Mouse (Mus musculus) liver, embryonic 16.5 days (tissue): ENCODE data around the gene Dennd6b. TPM values are rescaled to one million over a fixed set of nuclear protein-coding genes. Genes with fewer than 3 reads are reported as not detected.
A peak's percentile ranks its signal among the peaks of the same experiment; 100 is the strongest.

Experiments used
- ATAC-seq: fragments of 200-750 bp; cut with Nextera tagmentation; 2 replicates; pipeline ENCODE4 v1.8.0; 2017; ENCODE audit warnings: low read depth, mild to moderate bottlenecking, moderate number of reproducible peaks, moderate library complexity
- H3K27ac ChIP-seq: fragments of 300-500 bp; sonication (generic); 2 replicates; pipeline ENCODE4 v1.5.1; 2014; ENCODE audit warnings: mild to moderate bottlenecking, low read length
- H3K27me3 ChIP-seq: fragments of 300-500 bp; sonication (generic); 2 replicates; pipeline ENCODE4 v1.6.1; 2014; ENCODE audit warnings: low read depth, low read length, mixed read lengths; ENCODE audit not compliant: control insufficient read depth, insufficient read depth
- H3K36me3 ChIP-seq: fragments of 300-500 bp; sonication (generic); 2 replicates; pipeline ENCODE4 v1.6.1; 2014; ENCODE audit warnings: mild to moderate bottlenecking; ENCODE audit not compliant: control insufficient read depth, insufficient read depth
- H3K4me1 ChIP-seq: fragments of 300-500 bp; sonication (generic); 2 replicates; pipeline ENCODE4 v1.6.1; 2014; ENCODE audit warnings: low read depth, low read length, mixed read lengths; ENCODE audit not compliant: control insufficient read depth
- H3K4me2 ChIP-seq: fragments of 300-500 bp; sonication (generic); 2 replicates; pipeline ENCODE4 v1.6.1; 2014; ENCODE audit warnings: low read depth, low read length, mixed read lengths
- H3K4me3 ChIP-seq: fragments of 300-500 bp; sonication (generic); 2 replicates; pipeline ENCODE4 v1.5.1; 2014; ENCODE audit warnings: low read depth, mild to moderate bottlenecking, low read length
- H3K9ac ChIP-seq: fragments of 300-500 bp; sonication (generic); 2 replicates; pipeline ENCODE4 v1.6.1; 2014; ENCODE audit warnings: low read depth, low read length
- H3K9me3 ChIP-seq: fragments of 300-500 bp; sonication (generic); replicated peaks from 2 replicates; pipeline ENCODE4 v1.6.1; 2016; ENCODE audit warnings: low read length; ENCODE audit not compliant: control insufficient read depth
- WGBS: fragments of 180-500 bp; shearing (Covaris S2); extraction: QIAGEN DNeasy Blood & Tissue Kit; methylation state at CpG from one replicate; pipeline ENCODE4 v1.1.7; 2014; ENCODE audit not compliant: insufficient replicate concordance; 5-methylcytosine and 5-hydroxymethylcytosine counted together
- polyA plus RNA-seq: library from polyadenylated mRNA; unstranded; fragments of >200 nt; fragmentation: Nextera tagmentation; extraction: Ambion mirVana; gene quantifications from 2 replicates; pipeline ENCODE4 v1.2.1, GENCODE M21; 2015

Gene Dennd6b
- polyA plus RNA-seq, 1 experiment from 2014 or later = 3.8 TPM

GRCm38 (mm10) chr15:89171526-89172051, 24.7 kb downstream of the Dennd6b start:
- H3K27ac ChIP-seq = no peak overlapping the region
- no peaks in the 10 kb centered on the region for H3K9me3 ChIP-seq
- H3K27me3 ChIP-seq = peaks cover 31% of the 10 kb centered on the region
- no peak overlapping the region for H3K4me2 ChIP-seq
- ATAC-seq = no peak
- peaks cover 6% of the 10 kb centered on the region; the same call in 1 of the 2 replicates for H3K36me3 ChIP-seq
- H3K4me3 ChIP-seq = no peak overlapping the region
- no peak overlapping the region for H3K9ac ChIP-seq
- 65% methylated on average over 5 of the region's 5 CpGs for WGBS
- H3K4me1 ChIP-seq = peaks cover 41% of the 10 kb centered on the region

GRCm38 (mm10) chr15:89170102-89170501, 26.2 kb downstream of the Dennd6b start:
- Histone ChIP-seq H3K9me3 (no peaks in the 10 kb centered on the region), H3K27me3 (peaks cover 31% of the 10 kb centered on the region), H3K9ac (no peak overlapping the region), H3K4me3 (no peak overlapping the region), H3K4me2 (no peak overlapping the region), H3K4me1 (peaks cover 37% of the 10 kb centered on the region), H3K27ac (0 out of 2 replicates have a peak overlapping the region, but pooled peaks have one; percentile 1), H3K36me3 (peaks cover 8% of the 10 kb centered on the region; the same call in 1 of the 2 replicates)
- peak; percentile 52 for ATAC-seq
- WGBS = 41% methylated on average over 3 of the region's 3 CpGs

GRCm38 (mm10) chr15:89169431-89169830, 26.9 kb downstream of the Dennd6b start:
- Histone ChIP-seq H3K27ac (0 out of 2 replicates have a peak overlapping the region, but pooled peaks have one; percentile 1), H3K4me3 (no peak overlapping the region), H3K4me2 (no peak overlapping the region), H3K9ac (no peak overlapping the region), H3K36me3 (peaks cover 8% of the 10 kb centered on the region; the same call in 1 of the 2 replicates), H3K9me3 (no peaks in the 10 kb centered on the region), H3K27me3 (peaks cover 28% of the 10 kb centered on the region), H3K4me1 (peaks cover 35% of the 10 kb centered on the region)
- 48% methylated on average over 10 of the region's 10 CpGs for WGBS
- peak; percentile 25; the same call in 1 of the 2 replicates for ATAC-seq

- Histone ChIP-seq H3K9ac (no peak overlapping the region), H3K27me3 (peaks cover 23% of the 10 kb centered on the region), H3K27ac (no peak overlapping the region), H3K9me3 (no peaks in the 10 kb centered on the region), H3K4me3 (no peak overlapping the region), H3K4me2 (no peak overlapping the region), H3K36me3 (peaks cover 8% of the 10 kb centered on the region; the same call in 1 of the 2 replicates), H3K4me1 (peaks cover 31% of the 10 kb centered on the region)
- no peak for ATAC-seq
- 62% methylated on average over 10 of the region's 10 CpGs for WGBS
Observed at GRCm38 (mm10) chr15:89168922-89169321, 27.4 kb downstream of the Dennd6b start.

GRCm38 (mm10) chr15:89165478-89165877, 30.8 kb downstream of the Dennd6b start:
- 71% methylated on average over 12 of the region's 12 CpGs for WGBS
- Histone ChIP-seq H3K27me3 (no peaks in the 10 kb centered on the region), H3K36me3 (peaks cover 8% of the 10 kb centered on the region; the same call in 1 of the 2 replicates), H3K9ac (no peak overlapping the region), H3K4me3 (no peak overlapping the region), H3K27ac (no peak overlapping the region), H3K4me1 (peaks cover 13% of the 10 kb centered on the region), H3K4me2 (no peak overlapping the region), H3K9me3 (no peaks in the 10 kb centered on the region)
- no peak for ATAC-seq

- Histone ChIP-seq H3K4me1 (no peaks in the 10 kb centered on the region), H3K4me2 (no peak overlapping the region), H3K27ac (no peak overlapping the region), H3K9me3 (no peaks in the 10 kb centered on the region), H3K36me3 (peaks cover 1% of the 10 kb centered on the region; the same call in 1 of the 2 replicates), H3K4me3 (no peak overlapping the region), H3K9ac (no peak overlapping the region), H3K27me3 (no peaks in the 10 kb centered on the region)
- no peak for ATAC-seq
- WGBS = 63% methylated on average over 9 of the region's 9 CpGs
Observed at GRCm38 (mm10) chr15:89161397-89161796, 34.9 kb downstream of the Dennd6b start.

GRCm38 (mm10) chr15:89158516-89158915, 37.8 kb downstream of the Dennd6b start:
- H3K36me3 ChIP-seq = peaks cover 3% of the 10 kb centered on the region; the same call in 1 of the 2 replicates
- WGBS = 83% methylated on average over 16 of the region's 16 CpGs
- H3K4me3 ChIP-seq = no peak overlapping the region
- no peaks in the 10 kb centered on the region for H3K9me3 ChIP-seq
- no peak overlapping the region for H3K9ac ChIP-seq
- no peak for ATAC-seq
- H3K4me2 ChIP-seq = no peak overlapping the region
- H3K27ac ChIP-seq = no peak overlapping the region
- no peaks in the 10 kb centered on the region for H3K4me1 ChIP-seq
- H3K27me3 ChIP-seq = no peaks in the 10 kb centered on the region

- WGBS = 50% methylated on average over 7 of the region's 7 CpGs
- Histone ChIP-seq H3K4me2 (no peak overlapping the region), H3K4me1 (no peaks in the 10 kb centered on the region), H3K9me3 (no peaks in the 10 kb centered on the region), H3K4me3 (no peak overlapping the region), H3K27me3 (no peaks in the 10 kb centered on the region), H3K36me3 (peaks cover 3% of the 10 kb centered on the region; the same call in 1 of the 2 replicates), H3K27ac (no peak overlapping the region), H3K9ac (no peak overlapping the region)
- ATAC-seq = no peak
Observed at GRCm38 (mm10) chr15:89157954-89158353, 38.3 kb downstream of the Dennd6b start.

GRCm38 (mm10) chr15:89152312-89152711, 44.0 kb downstream of the Dennd6b start:
- Histone ChIP-seq H3K4me2 (no peak overlapping the region), H3K9ac (no peak overlapping the region), H3K27ac (no peak overlapping the region), H3K36me3 (peaks cover 3% of the 10 kb centered on the region; the same call in 1 of the 2 replicates), H3K4me3 (no peak overlapping the region), H3K9me3 (no peaks in the 10 kb centered on the region), H3K27me3 (peaks cover 36% of the 10 kb centered on the region), H3K4me1 (peaks cover 7% of the 10 kb centered on the region)
- no peak for ATAC-seq
